Mouse (Mus musculus): ENCODE results near the gene Raly. TPM values are rescaled to one million over a fixed set of nuclear protein-coding genes. Genes with fewer than 3 reads are reported as not detected.

Gene Raly
- total RNA-seq (2021), result 100 to 1,000 TPM in 1 of 2 experiments, 10 to 100 TPM in 1; 99.4 to 101 TPM

DNA sequence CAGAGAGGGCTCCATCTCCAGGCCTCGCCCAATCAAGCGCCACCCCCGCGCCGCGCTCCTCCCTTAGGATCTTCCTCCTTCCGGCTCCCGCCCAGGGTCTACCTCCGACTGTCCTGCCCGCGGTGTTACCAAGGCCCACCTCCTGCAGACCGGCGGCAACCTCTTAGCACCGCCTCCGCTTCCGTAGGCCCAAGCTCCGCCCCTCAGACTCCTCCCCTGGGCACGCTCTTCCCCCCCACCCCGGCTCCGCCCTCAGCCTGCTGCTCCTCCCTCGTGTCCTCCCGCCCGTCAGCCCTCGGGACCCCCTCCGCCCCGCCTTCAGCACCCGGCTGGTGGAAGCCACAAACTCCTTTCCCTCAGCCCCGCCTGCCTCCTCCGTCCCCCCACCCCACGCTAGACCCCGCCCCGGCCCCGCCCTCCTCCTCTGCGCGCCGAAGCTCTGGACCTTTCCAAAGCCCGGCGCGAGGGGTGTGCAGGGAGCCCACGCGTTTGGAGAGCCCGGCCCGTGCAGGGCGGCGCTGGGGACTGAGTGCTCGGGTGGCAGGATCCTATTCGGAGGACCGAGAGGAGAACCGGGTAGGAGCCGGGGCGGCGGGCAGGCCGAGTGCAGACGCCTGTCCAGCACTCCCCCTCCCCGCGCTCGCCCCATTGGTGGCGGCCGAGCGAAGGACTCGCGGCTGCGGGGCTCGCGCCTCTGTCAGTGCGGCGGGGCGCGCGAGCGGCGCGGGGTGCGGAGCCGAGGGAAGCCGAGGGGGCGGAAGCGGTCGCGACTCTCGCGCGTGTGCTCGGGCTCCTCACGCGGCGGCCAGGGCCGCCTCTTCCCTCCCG is at the start of gene Raly, which contains the start of gene a:
Raly (plus strand) TSS at position 441 of the 828 bp plus-strand sequence.
a (plus strand) TSS at position 747 of the 828 bp plus-strand sequence.
- intact Hi-C loops (cut with DNase I), result loop anchor here (1.0 to 5.0 kb wide), 3 partner anchors 61 to 134 kb away; no protein-coding TSS in a partner anchor
- peak; percentile 93 to 97 for DNase-seq (ENCODE audit: low spot score in 2 of 2)

DNA sequence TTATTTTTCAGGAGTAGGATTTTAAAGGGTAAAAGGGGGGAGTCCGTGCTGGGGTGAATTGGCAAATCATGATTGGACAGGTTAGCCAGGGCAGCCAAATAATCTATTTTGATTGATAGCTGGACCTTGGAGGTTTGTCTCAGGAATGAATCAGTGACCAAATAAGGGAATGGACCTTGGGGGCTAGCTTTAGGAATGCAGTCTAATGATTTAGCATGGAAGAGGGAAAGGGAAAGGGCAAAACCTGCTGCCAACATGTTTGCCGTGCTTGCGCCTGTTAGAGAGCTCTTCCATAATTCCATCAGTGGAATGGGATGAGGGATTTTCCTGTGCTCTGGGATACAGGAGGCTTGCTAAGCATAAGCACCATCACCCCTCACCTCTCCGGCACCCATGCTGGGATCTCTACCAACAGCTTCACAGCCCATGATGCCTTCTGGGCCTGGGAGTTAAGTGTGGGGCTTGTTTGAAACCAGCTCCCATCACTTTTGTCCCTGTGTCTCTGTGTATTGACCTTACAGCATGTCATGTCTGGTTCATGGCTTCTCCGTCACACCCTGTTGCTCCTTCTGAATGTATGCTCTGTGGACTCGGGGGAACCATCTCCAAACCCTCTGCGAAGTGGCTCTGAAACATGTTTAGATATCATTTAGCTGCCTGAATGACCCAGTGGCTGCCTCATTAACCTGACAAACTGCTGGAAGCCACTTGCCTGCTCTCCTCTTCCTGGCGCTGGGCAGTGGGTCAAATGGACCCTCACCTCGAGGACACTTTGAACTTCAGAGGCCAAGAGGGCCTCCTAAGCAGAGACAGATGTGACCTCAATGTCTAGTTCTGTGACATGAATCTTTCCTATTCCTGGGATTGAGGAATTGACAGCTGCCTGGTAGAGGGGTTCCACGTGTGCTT is 47.7 kb upstream of the Raly start:
- intact Hi-C loops (cut with DNase I), result no loop called here
- no peak for DNase-seq (ENCODE audit: low spot score in 2 of 2)

DNA sequence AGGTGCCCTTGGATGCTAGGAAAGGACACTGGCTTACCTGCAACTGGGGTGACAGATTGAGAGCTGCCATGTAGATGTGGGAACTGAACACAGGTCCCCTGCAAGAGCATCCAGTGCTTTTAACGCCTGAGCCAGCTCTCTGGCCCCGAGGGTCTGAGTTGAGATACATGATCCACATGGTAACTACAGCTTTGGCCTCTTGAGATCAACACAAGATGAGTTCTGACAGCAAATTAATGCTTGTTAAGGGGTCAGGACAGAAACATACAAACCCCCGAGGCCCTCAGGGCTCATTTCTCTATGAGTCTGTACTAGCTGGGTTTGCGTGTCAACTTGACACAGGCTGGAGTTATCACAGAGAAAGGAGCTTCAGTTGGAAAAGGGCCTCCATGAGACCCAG is 47.0 kb upstream of the Raly start:
- intact Hi-C loops (cut with DNase I), result no loop called here
- DNase-seq (ENCODE audit: low spot score in 2 of 2), result no peak

DNA sequence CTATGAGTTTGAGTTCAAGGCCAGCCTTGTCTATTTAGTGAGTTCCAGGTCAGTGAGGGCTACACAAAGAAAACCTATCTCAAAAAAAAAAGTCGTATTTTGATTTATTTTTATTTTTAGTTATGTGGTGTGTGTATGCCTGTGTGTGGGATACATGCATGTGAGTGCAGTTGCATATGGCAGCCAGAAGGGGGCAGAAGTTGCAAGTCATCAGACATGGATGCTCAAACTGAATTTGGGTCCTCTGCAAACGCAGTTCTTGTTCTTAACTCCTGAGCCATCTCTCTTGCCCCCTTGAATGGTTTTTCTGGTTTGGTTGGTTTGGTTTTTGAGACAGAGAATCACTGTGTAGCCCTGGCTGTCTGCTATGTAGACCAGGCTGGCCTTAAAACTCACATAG is 42.5 kb upstream of the Raly start:
- intact Hi-C loops (cut with DNase I), result no loop called here
- DNase-seq (ENCODE audit: low spot score in 2 of 2), result no peak

DNA sequence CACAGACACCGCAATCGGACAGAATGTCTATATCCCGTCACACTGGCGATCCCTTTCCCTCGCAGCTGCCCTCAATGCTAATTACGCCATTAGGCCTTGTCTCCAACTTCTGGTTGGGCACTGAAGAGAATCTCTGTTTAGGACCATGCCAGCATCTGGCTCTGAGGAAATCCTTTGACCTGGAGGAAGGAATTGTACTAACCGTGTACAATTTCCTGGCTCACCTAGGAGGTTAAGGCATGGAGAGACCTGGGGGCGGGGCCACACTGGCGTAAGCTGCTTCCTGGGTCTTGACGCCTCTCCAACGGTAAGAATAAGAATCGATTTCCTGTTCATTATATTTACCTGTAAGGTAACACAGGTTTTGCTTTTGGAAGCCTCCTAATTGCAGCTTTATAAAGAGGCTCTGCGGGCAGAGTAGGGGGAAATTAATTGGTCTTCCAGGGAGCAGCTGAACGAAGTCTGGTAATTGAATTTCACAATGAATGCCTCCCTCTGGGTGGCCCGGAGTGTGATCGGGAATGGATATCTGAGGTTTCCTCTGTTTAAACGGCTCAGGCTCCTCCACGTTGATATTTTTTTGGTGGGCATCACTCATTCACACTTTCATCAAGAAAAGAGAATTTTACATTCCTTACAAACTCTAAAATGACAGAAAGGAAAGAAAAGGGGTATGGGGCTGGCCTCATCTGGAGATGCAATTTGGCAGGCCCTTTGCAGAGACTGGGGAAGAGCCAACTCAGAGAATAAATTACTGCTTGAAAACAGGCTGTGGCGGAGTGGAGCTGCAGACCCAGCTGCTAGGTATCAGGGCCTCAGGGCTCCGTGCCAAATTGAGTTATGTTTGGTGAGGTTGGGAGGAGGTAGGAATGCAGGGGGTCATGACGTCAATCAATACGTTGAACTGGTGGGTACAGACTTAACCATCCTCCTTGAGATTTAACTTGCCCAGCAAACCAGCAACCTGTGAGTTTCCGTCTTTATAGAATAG is 41.6 kb upstream of the Raly start:
- peak in 1 of 2 experiments; percentile 9 for DNase-seq (ENCODE audit: low spot score in 2 of 2)
- intact Hi-C loops (cut with DNase I), result no loop called here

DNA sequence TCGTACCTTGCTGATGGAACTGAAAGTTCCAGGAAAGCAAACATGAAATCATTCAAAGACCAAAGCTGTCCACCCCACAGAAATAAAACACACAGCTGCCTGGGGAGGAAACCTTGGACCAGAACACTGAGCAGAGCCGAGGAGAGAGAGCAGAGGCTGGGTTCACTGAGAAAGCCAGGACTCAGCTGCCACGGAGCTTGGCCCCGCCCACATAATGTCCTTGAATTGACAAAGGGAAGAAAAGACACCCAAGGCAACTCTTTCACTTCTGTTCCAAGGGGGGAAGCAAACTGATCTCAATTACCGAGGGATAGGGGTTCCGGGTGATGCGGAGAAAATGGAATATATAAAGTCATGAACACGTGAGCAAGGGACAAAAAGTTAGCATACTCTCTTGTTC is 39.0 kb upstream of the Raly start:
- no peak for DNase-seq (ENCODE audit: low spot score in 2 of 2)
- intact Hi-C loops (cut with DNase I), result no loop called here

DNA sequence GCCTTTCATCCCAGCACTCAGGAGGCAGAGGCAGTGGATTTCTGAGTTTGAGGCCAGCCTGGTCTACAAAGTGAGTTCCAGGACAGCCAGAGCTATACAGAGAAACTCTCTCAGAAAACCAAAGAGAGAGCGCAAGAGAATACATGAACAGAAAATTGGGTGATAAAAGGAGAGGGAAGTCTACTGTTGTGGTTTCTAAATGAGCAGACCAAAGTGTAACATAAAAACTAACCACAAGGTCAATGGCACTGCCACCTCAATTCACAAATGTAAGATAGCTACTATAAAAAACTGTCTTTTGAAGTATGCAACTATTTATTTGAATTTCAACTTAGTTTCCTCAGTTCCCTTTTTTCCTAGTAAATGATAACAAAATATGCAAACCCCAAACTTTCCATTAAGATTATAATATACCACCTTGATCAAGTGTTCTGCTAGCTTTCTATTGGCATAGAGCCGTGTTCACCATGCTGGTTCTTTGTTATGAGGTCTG is 36.8 kb upstream of the Raly start:
- DNase-seq (ENCODE audit: low spot score in 2 of 2), result no peak
- intact Hi-C loops (cut with DNase I), result no loop called here

DNA sequence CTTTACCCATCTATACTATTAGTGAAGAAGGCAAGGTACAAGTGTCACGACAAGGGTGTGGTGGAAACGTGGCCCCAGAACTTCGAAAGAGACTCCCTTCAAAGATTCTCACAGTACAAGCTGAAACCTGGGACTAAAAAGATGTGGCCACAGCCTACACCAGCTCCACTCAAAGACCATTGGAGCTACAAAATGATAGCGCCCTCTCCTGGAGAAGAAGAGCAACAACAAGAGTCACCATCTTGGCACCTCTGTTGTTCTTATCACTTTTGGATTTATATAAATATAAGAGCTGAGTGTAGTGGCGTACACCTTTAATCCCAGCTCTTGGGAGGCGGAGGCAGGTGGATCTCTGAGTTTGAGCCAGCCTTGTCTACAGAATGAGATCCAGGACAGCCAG is 35.1 kb upstream of the Raly start:
- intact Hi-C loops (cut with DNase I), result no loop called here
- no peak for DNase-seq (ENCODE audit: low spot score in 2 of 2)

DNA sequence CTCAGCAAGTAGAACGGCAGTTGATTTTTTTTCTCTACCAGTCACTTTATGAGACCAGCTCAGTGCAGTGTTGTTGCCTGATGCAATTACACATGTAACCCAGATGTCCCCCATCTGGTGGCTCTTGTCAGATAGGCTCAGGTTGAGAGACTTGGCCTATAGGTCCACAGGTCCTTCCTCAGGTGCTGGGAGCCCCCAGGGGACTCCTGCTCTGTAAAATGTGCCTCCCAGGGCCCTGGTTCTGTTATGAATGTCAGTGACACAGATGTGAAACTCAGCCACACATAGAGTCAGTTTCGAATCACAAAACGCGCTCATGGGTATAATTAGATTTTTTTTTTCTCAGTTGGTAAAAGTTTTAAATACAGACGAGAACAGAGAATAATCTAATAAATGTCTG is 33.2 kb upstream of the Raly start:
- intact Hi-C loops (cut with DNase I), result no loop called here

DNA sequence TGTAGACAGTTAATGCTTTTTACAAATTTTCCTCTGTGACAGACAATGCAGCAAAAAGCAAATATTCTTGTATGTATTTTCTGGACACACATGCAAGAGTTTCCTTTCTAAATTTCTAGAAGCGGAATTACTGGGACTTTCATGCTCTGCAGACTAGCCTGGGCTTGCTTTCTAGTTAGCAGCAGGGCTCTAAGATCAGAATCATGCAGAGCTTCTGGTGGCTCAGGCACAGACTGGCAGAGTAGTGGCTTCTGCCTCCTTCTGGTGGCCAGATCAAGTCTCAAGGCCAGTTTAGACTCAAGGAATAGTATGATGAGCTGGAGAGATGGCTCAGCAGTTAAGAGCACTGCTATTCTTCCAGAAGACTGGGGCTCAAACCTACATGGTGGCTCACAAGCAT is 32.4 kb upstream of the Raly start:
- intact Hi-C loops (cut with DNase I), result no loop called here
- no peak for DNase-seq (ENCODE audit: low spot score in 2 of 2)

More for the DNA sequence above, 33.2 kb upstream of the Raly start:
- no peak for DNase-seq (ENCODE audit: low spot score in 2 of 2)

DNA sequence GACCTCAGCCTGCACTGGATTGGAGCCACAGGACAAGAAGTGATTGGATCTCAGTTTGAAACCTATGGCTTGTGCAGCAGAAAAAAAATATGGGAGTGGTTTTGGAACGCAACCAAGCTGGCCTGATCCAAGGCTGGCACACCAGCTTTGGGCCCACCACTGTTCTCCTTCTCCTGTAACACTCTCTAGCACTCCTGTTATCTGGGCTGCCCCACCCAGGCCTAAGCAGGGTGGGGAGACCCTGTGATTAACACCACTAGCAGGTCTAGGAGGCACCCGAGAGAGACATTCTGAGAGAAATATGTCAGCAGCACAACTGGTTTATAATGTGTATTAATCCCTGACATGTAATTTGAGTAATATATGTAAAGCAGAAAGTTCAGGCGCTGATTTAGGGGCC is 27.7 kb upstream of the Raly start:
- no peak for DNase-seq (ENCODE audit: low spot score in 2 of 2)
- intact Hi-C loops (cut with DNase I), result no loop called here

DNA sequence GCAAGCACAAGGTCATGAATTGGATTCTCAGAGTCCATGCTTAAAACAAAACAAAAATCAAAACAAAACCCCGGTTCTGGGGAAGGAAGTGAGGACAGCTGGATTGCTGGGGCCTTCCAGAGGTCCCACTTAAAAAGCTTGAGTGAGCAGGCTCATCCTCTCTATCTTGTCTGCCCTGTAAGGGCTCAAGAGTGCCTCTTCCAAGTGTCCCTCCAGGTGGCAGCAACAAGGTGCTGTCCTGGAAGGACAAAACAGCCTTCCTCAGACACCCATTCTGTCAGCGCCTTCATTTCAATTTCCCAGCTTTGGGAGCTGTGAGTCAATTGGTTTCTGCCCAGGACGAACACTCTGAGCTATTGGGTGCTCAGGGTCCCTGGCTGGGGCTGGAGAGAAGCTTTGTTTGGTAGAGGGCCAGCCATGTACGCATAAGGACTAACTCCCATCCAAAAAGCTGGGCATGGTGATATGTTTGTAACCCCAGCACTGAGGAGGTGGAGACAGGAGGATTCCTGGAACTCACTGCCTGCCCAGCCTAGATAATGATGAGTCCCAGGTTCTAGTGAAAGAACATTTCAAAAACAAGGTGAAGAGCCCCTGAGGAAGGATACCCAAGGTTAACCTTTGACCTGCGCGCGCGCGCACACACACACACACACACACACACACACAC is 25.9 kb upstream of the Raly start:
- intact Hi-C loops (cut with DNase I), result no loop called here
- no peak for DNase-seq (ENCODE audit: low spot score in 2 of 2)

DNA sequence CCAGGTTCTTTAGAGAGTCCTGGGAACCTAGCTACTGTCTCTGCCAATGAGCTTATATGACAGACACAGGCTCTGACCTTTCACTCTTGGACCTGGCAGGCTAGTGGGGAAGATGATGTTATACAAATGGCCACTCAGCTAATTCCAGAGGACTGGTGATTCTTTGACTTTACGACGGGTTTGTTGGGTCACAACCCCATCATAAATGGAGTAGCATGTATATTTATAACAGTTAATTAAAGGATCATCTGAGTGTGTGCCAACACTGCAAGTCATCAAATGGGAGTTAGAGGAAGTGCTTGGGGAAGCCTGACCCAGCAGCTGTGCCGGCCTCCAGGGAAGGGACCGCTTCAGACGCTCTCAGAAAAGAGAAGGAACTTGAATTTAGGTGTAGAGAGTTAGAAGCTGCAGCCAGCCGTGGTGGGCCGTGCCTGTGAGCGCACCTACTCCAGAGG is 25.3 kb upstream of the Raly start:
- intact Hi-C loops (cut with DNase I), result no loop called here
- DNase-seq (ENCODE audit: low spot score in 2 of 2), result no peak

DNA sequence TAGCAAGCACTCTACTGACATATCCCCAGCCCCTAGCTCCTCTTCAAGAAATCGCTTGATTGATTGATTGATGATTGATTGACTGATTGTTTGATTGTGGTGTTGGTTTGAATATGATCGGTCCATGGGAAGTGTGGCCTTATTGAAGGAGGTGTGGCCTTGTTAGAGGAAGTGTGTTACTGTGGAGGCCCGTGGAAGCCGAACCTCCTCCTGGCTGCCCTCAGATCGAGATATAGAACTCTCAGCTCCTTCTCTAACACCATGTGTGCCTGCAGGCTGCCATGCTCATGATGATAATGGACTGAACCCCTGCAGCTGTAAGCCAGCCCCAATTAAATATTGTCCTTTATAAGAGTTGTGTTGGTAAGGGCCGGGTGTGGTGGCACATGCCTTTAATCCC is 23.8 kb upstream of the Raly start:
- intact Hi-C loops (cut with DNase I), result no loop called here

DNA sequence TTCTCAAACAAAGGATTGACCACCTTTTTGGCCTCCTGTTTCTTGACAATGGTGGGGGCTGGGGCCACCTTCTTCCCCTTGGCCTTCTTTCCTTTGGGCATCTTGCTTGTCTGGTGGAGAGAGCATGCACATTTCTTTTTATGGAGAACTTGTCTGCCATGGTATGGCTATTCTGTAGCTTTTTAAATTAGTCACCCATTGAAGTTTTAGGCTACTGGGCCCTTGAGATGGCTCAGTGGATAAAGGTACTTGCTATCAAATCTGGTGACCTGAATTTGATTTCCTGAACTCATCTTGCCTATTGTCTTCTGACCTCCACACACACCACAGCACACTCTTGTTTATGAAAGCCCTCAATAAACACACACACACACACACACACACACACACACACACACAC is 21.0 kb upstream of the Raly start, which contains the start of gene Gm14214:
Gm14214 (minus strand) TSS at position 101 of the 400 bp plus-strand sequence.
- intact Hi-C loops (cut with DNase I), result no loop called here
- no peak for DNase-seq (ENCODE audit: low spot score in 2 of 2)

More for the DNA sequence above, 23.8 kb upstream of the Raly start:
- no peak for DNase-seq (ENCODE audit: low spot score in 2 of 2)

DNA sequence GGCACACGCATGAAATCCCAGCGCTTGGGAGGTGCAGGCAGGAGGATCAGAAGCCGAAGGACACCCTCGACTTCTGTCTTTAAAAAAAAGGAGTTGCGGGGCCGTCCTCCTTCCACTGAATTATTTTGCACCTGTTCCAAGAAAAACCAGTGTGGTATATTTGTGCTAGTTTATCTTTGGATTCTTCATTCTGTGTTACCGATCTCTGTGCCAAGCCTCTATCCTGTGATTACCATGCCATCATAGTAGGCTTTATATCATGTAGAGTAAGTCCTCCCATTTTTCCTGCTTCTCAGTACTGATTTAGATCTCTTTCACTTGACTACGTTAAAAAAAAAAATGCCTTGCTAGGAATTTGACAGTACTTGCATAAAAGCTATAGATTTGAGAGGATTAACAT is 19.3 kb upstream of the Raly start:
- intact Hi-C loops (cut with DNase I), result no loop called here
- peak in 1 of 2 experiments; percentile 56 for DNase-seq (ENCODE audit: low spot score in 2 of 2)

DNA sequence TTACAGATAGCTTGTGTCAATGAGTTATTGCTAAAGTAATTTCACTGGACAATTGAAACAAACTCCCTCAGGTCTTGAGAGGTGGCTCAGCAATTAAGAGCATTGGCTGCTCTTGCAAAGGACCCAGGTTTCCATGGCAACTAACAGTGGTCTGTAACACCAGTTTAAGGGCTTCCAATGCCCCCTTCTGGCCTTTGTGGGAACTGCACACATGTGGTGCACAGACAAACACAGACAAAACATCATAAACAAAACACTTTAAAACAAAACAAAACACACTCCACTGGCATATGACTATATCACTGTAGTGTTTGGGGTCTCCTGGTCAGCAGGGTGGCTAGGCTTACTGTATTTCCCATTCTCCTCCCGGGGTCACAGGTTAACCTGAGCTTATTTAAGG is 16.9 kb upstream of the Raly start:
- intact Hi-C loops (cut with DNase I), result no loop called here
- DNase-seq (ENCODE audit: low spot score in 2 of 2), result no peak

DNA sequence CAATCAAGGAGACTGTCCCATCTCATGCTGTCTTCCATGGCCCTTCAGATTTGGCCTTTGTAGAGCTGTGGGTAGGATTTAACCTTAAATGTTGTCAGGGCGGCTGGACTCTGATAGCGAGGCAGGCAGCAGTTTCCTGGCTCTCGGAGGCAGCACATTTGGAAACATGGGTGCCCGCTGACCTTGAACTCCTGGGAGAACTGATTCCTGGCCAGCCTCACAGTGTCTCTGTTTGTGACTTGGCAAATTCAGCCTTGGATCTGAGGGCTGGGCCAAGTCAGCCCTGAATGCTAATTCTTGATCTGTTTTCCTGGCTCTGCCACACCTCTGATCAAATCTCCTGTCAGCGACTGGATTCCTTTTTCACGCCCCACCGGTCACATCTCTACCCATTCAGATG is 14.4 kb upstream of the Raly start:
- no peak for DNase-seq (ENCODE audit: low spot score in 2 of 2)
- intact Hi-C loops (cut with DNase I), result no loop called here

DNA sequence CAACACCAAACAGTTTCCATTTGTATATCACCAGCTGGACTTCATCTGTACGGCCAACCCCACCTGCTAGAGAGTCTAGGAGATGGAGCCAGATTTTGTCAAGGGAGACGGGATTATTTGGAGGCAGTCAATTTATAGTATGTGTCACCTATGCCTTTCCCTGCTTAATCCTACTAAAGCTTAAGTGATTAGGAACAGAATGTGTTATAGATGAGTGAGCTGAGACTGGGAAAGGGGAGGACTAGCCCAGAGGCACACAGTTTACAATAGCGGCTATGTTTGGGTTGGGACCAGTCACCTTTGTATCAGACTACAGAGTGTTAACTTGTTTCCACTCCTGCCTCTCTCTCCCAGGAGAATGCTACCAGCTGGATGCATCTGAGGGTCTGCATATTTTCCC is 11.2 kb upstream of the Raly start:
- DNase-seq (ENCODE audit: low spot score in 2 of 2), result no peak
- intact Hi-C loops (cut with DNase I), result no loop called here

Measured in left cerebral cortex, postnatal 25 days (tissue).